Mouse (Mus musculus) adrenal gland, postnatal 10 days (tissue): ENCODE measurements around the gene Wdr81. TPM values are rescaled to one million over a fixed set of nuclear protein-coding genes. Genes with fewer than 3 reads are reported as not detected.
A peak's percentile ranks its signal among the peaks of the same experiment; 100 is the strongest.
"Not testable (repeated sequence)": the region's sequence is repeated elsewhere in the genome, so short reads cannot be mapped to it uniquely, and the experiment has no call there.

Experiments
- DNase-seq: peaks from one replicate; pipeline ENCODE4 v3.0.0; 2021; ENCODE audit warnings: mixed read lengths
- total RNA-seq, 2 experiments: library from RNA; stranded (reverse); gene quantifications; 2 replicates each; pipeline ENCODE4 v1.2.3; 2021

The Wdr81 gene
- total RNA-seq, 2 experiments from 2014 or later: 13.0 to 15.2 TPM

- DNase-seq: peak; percentile 99
Measured at GRCm38 (mm10) chr11:75460844-75461742, 6.6 kb upstream of the Wdr81 start, which contains the start of gene Tlcd2. Tlcd2 (plus strand) TSS chr11:75461715.

- peak; percentile 92 for DNase-seq
Measured at GRCm38 (mm10) chr11:75460103-75460843, 5.8 kb upstream of the Wdr81 start.

- DNase-seq: no peak
Measured at GRCm38 (mm10) chr11:75459751-75460102, 5.2 kb upstream of the Wdr81 start.

- peak; percentile 62 for DNase-seq
Measured at GRCm38 (mm10) chr11:75459141-75459711, 4.7 kb upstream of the Wdr81 start.

GRCm38 (mm10) chr11:75458628-75459041 is 4.1 kb upstream of the Wdr81 start:
- DNase-seq: peak; percentile 44

- DNase-seq: peak; percentile 43
Measured at GRCm38 (mm10) chr11:75458169-75458568, 3.7 kb upstream of the Wdr81 start.

- no peak for DNase-seq
Measured at GRCm38 (mm10) chr11:75456440-75456871, 1.9 kb upstream of the Wdr81 start.

- DNase-seq: not testable (repeated sequence)
Measured at GRCm38 (mm10) chr11:75455971-75456370, 1.5 kb upstream of the Wdr81 start.

- DNase-seq: peak; percentile 29
Measured at GRCm38 (mm10) chr11:75455041-75455736, 672 bp upstream of the Wdr81 start.

- no peak for DNase-seq
Measured at GRCm38 (mm10) chr11:75452812-75453557, 1.5 kb downstream of the Wdr81 start.

GRCm38 (mm10) chr11:75452081-75452480 is 2.4 kb downstream of the Wdr81 start:
- DNase-seq: no peak

- no peak for DNase-seq
Measured at GRCm38 (mm10) chr11:75450936-75451335, 3.6 kb downstream of the Wdr81 start.

GRCm38 (mm10) chr11:75450304-75450908 is 4.1 kb downstream of the Wdr81 start:
- DNase-seq: no peak

GRCm38 (mm10) chr11:75449695-75450094 is 4.8 kb downstream of the Wdr81 start:
- DNase-seq: no peak

- DNase-seq: no peak
Measured at GRCm38 (mm10) chr11:75448575-75448974, 5.9 kb downstream of the Wdr81 start.

- no peak for DNase-seq
Measured at GRCm38 (mm10) chr11:75443711-75444110, 10.8 kb downstream of the Wdr81 start.

- no peak for DNase-seq
Measured at GRCm38 (mm10) chr11:75441601-75442000, 12.9 kb downstream of the Wdr81 start.

- no peak for DNase-seq
Measured at GRCm38 (mm10) chr11:75441034-75441433, 13.5 kb downstream of the Wdr81 start.

GRCm38 (mm10) chr11:75439951-75440350 is 14.6 kb downstream of the Wdr81 start:
- no peak for DNase-seq

GRCm38 (mm10) chr11:75439363-75439762 is 15.2 kb downstream of the Wdr81 start, which contains the start of gene Serpinf2:
Serpinf2 (minus strand) TSS chr11:75439591.
- DNase-seq: no peak

- DNase-seq: no peak
Measured at GRCm38 (mm10) chr11:75438804-75439203, 15.7 kb downstream of the Wdr81 start.
